Mouse (Mus musculus) liver (tissue): ENCODE measurements at regions not wholly inside any gene's neighbourhood (a gene's known extent, or its start where the extent isn't known, plus 50 kb on each side); places are given as distances from the start of the nearest gene placed in this dataset.

Experiments
- DNase-seq: peaks from one replicate; pipeline ENCODE4 v3.0.0-alpha.2; 2020; ENCODE audit warnings: mixed read lengths

- no peak for DNase-seq
These were observed 114.8 kb downstream of the Pcsk1 start for GRCm38 (mm10) chr13:75204417-75204816.

GRCm38 (mm10) chr13:75223944-75224343 lies 134.3 kb downstream of the Pcsk1 start:
- DNase-seq, result no peak

GRCm38 (mm10) chr13:75225581-75226297 lies 136.1 kb downstream of the Pcsk1 start:
- DNase-seq, result no peak

DNA sequence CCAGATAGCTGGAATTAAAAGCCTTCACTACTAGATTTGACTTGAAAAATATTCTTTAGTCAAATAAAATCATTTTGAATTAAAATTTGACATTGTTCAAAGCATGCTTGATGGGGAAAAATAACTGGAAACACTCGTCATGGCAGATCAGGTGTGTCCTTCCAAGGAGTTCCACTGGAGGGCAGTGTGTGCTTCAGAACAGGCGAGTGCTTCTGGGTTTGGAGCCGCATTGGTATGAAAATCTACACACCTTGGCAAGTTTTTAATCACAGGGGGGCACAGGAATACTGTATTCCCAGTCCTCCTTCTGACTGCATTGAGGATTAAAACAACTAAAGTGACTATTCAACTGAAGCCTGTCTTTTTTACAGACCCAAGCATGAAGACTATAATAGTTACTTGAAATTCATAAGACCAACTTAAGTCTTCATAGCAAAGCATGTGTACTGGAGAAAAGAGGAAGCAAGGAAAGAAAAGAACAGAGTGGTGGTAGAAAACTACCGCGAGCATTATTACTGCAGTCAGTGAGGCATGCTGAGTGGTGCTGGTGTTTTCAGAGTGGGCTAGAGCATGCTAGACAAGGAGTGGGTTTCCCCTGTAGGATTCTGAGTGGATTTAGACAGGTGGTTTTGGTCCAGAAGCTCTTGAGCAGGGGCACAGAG lies 138.1 kb downstream of the Pcsk1 start:
- peak; percentile 44 for DNase-seq

DNA sequence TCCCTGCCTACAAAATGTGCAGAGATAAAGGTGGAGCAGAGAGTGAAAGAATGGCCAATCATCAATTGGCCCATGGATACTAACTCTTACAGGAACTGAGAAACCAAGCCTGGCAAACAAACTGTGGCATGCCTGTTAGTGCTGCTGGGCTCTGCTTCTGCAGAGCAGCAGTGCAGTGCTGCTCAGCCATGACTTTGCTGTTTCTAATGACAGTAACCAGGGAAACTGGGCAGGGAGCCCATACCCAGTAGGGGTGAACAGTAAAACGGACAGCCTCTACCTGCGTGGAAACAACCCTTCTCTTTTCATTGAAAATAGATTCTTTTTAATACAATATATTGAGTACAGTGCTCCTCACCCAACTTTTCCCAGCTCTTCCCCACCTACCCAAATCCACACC lies 146.8 kb downstream of the Pcsk1 start:
- no peak for DNase-seq
